Mouse (Mus musculus): ENCODE results near the gene Asb17.

- TF ChIP-seq CTCF (IDR thresholded peaks at IDR 0.05; ENCODE audit: low read depth) (no peak), EP300 (IDR thresholded peaks at IDR 0.05; ENCODE audit: low read depth) (no peak)
Measured at GRCm38 (mm10) chr3:153823671-153824515, 20.1 kb upstream of the Asb17 start.
